Mouse (Mus musculus) heart, embryonic 16.5 days (tissue): ENCODE results near the gene Taf5l. TPM values are rescaled to one million over a fixed set of nuclear protein-coding genes. Genes with fewer than 3 reads are reported as not detected.

Source experiments
- ATAC-seq: fragments of 200-750 bp; cut with Nextera tagmentation; replicated peaks from 2 replicates; pipeline ENCODE4 v1.8.0; 2017; ENCODE audit warnings: moderate number of reproducible peaks; ENCODE audit not compliant: insufficient read depth, low FRiP score; ENCODE audit errors: extremely low read depth
- H3K27ac ChIP-seq: fragments of 300-500 bp; sonication (generic); 2 replicates; pipeline ENCODE4 v1.5.1; 2014; ENCODE audit warnings: mild to moderate bottlenecking, low read length, control low read depth, moderate library complexity
- H3K27me3 ChIP-seq: fragments of 300-500 bp; sonication (generic); 2 replicates; pipeline ENCODE4 v1.6.1; 2014; ENCODE audit warnings: low read length, mixed read lengths; ENCODE audit not compliant: control insufficient read depth, insufficient read depth
- H3K36me3 ChIP-seq: fragments of 300-500 bp; sonication (generic); 2 replicates; pipeline ENCODE4 v1.6.1; 2014; ENCODE audit not compliant: control insufficient read depth, insufficient read depth
- H3K4me1 ChIP-seq: fragments of 300-500 bp; sonication (generic); 2 replicates; pipeline ENCODE4 v1.6.1; 2014; ENCODE audit warnings: low read length, mixed read lengths; ENCODE audit not compliant: control insufficient read depth, insufficient read depth
- H3K4me2 ChIP-seq: fragments of 300-500 bp; sonication (generic); 2 replicates; pipeline ENCODE4 v1.6.1; 2014; ENCODE audit warnings: low read depth, mild to moderate bottlenecking, control low read depth, low read length
- H3K4me3 ChIP-seq: fragments of 300-500 bp; sonication (generic); 2 replicates; pipeline ENCODE4 v1.5.1; 2014; ENCODE audit warnings: mild to moderate bottlenecking, control low read depth, low read length
- H3K9ac ChIP-seq: fragments of 300-500 bp; sonication (generic); 2 replicates; pipeline ENCODE4 v1.6.1; 2014; ENCODE audit warnings: low read length, control low read depth
- H3K9me3 ChIP-seq: fragments of 300-500 bp; sonication (generic); replicated peaks from 2 replicates; pipeline ENCODE4 v1.6.1; 2016; ENCODE audit warnings: low read length; ENCODE audit not compliant: control insufficient read depth
- WGBS: fragments of 180-500 bp; shearing (Covaris S2); extraction: QIAGEN DNeasy Blood & Tissue Kit; methylation state at CpG from one replicate; pipeline ENCODE4 v1.1.7; 2014; 5-methylcytosine and 5-hydroxymethylcytosine counted together
- polyA plus RNA-seq: library from polyadenylated mRNA; unstranded; fragments of >200 nt; fragmentation: Nextera tagmentation; extraction: Ambion mirVana; gene quantifications from 2 replicates; pipeline ENCODE4 v1.2.1, GENCODE M21; 2015

The Taf5l gene
- polyA plus RNA-seq, 1 experiment from 2014 or later = 27.9 TPM

DNA sequence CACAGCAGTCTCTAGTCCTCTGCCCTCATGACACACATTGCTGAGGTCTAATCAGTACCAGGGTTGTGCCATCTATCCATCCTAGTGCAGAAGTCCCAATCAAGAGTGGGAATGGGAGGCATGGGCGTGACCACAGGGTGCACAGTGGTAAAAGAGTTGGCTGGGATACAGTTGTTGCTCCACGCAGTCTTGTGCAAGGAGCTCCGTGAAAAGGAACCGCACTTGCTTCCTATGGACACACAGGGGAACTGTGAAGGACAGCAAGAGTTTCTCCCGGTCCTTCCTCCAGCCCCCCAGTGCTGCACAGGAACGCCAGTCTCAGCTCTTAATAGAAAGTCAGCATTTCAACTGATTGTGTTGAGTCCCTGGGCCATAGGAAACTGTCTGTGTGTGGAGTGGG is 61.7 kb downstream of the Taf5l start:
- Histone ChIP-seq H3K9ac (no peak overlapping the region), H3K27ac (no peak overlapping the region), H3K9me3 (no peaks in the 10 kb centered on the region), H3K27me3 (no peaks in the 10 kb centered on the region), H3K4me2 (no peak overlapping the region), H3K4me1 (no peaks in the 10 kb centered on the region), H3K4me3 (no peak overlapping the region), H3K36me3 (peaks cover 34% of the 10 kb centered on the region)
- WGBS = 90% methylated on average over 6 of the region's 6 CpGs
- ATAC-seq = no peak

DNA sequence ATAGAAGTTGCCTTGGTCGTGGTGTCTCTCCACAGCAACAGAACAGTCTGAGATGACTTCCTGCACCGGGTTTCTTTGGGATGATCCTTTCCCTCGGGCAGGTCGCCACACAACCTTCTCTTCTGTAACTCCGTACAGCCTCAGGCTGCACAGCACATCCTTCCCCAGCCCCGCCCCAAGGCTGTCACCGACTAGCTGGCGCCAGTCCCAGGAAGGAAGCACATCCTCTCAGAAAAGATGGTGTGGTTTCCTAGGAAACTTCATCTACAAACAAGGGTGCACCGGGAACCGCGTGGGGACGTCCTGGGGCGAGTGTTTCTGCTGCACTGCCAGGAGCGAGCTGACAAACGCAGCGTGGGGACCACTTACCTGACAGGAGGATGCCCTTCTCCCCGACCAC is 63.1 kb downstream of the Taf5l start:
- Histone ChIP-seq H3K4me3 (no peak overlapping the region), H3K4me1 (no peaks in the 10 kb centered on the region), H3K4me2 (no peak overlapping the region), H3K36me3 (peaks cover 33% of the 10 kb centered on the region), H3K27me3 (no peaks in the 10 kb centered on the region), H3K9me3 (no peaks in the 10 kb centered on the region), H3K9ac (no peak overlapping the region), H3K27ac (no peak overlapping the region)
- 67% methylated on average over 17 of the region's 17 CpGs for WGBS
- ATAC-seq = no peak

DNA sequence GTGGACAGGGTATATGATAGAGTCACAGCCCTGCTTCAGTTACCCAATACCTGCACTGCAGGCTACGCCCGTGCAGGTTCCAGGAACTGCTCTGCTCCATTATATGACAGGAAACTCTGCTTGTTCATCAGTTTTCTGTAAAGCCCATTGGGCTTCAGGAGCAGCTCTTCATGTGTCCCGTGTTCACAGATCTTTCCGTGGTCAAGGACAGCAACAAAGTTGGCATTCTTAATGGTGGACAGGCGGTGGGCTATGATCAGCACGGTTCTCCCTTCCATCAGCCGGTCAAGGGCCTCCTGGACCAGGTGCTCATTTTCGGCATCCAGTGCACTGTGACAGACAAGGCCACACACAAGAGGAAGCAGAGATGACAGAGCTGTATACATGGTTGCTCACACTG is 67.0 kb downstream of the Taf5l start:
- no peak for ATAC-seq
- Histone ChIP-seq H3K9me3 (no peaks in the 10 kb centered on the region), H3K27ac (no peak overlapping the region), H3K9ac (no peak overlapping the region), H3K4me2 (no peak overlapping the region), H3K4me3 (no peak overlapping the region), H3K36me3 (peaks cover 30% of the 10 kb centered on the region), H3K27me3 (no peaks in the 10 kb centered on the region), H3K4me1 (peaks cover 5% of the 10 kb centered on the region)
- WGBS = 89% methylated on average over 8 of the region's 8 CpGs

DNA sequence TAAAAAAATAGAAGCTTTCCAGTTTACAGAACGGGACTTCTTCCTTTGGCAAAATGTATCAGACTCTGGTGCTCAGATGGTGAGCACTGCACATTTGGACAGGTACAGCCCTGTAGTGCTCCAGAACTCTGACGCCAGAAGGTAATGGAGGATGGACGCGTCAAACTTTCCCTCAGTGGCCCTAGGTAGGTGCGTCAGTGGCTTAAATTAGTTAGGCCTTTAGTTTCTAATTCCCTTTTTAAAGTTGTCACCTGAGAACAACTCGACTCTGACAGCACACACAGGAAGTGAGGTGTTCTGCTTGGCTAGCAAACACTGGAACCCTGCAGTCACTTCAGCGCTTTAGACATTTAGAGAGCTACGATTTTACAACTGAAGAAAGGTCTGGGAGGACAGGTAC is 67.5 kb downstream of the Taf5l start:
- Histone ChIP-seq H3K4me3 (no peak overlapping the region), H3K36me3 (peaks cover 28% of the 10 kb centered on the region), H3K27me3 (no peaks in the 10 kb centered on the region), H3K27ac (no peak overlapping the region), H3K9me3 (no peaks in the 10 kb centered on the region), H3K4me2 (no peak overlapping the region), H3K9ac (no peak overlapping the region), H3K4me1 (peaks cover 5% of the 10 kb centered on the region)
- WGBS = 87% methylated on average over 8 of the region's 8 CpGs
- ATAC-seq = no peak

DNA sequence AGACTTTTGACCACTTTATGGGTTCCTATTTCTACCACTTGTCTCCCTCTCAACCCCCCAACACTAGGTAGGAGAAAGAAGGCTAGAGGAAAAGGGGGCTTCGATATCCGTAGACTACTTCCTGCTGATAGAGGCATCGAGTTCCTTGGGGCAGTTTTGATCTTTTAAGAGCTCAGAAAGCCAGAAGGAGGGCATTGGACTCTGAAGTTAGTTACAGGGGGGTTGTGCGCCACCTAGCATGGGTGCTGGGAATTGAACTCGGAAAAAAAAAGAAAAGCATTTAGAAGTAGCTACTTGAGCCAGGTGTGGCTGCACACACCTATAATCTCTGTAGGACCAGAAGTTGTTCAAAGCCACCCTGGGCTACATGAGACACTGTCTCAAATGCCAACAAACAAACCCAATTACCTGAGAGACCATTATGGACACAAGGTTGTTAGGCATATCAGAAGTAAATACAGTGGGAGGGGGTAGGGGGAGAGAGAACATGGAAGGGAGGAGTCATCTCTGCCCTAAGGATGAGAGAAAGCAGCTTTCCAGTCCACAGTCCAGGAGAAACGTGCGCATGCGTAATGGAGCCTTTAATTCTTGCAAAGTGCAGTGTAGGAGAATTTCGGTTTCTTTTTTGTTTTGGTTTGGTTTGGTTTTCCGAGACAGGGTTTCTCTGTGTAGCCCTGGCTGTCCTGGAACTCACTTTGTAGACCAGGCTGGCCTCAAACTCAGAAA is 71.0 kb downstream of the Taf5l start:
- no peak for ATAC-seq
- WGBS = 31% methylated on average over 10 of the region's 10 CpGs
- peaks cover 11% of the 10 kb centered on the region for H3K4me1 ChIP-seq

DNA sequence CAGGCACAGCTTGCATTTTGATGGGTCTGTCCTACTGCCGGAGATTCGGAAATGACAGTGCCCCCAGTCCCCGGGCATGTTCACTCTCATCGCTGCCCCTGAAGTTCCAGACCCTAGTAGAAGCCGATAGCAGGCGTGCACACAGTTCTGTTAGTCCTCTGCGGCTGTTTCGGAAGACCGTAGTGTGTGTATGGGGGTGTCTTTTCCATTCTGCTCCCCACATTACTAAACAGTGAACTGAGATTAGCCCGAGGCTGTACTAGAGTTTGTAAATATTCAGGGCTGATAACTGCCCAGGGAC is 71.6 kb downstream of the Taf5l start:
- peak overlapping the region; percentile 100 for H3K4me3 ChIP-seq
- WGBS = 1% methylated on average over 10 of the region's 10 CpGs

More for the DNA sequence above, 71.0 kb downstream of the Taf5l start:
- H3K9me3 ChIP-seq = no peaks in the 10 kb centered on the region
- no peaks in the 10 kb centered on the region for H3K27me3 ChIP-seq
- H3K36me3 ChIP-seq = peaks cover 18% of the 10 kb centered on the region; the same call in 1 of the 2 replicates
- peak overlapping the region; percentile 91 for H3K27ac ChIP-seq
- H3K4me3 ChIP-seq = peak overlapping the region; percentile 100
- H3K9ac ChIP-seq = peak overlapping the region; percentile 98
- peak overlapping the region; percentile 79 for H3K4me2 ChIP-seq

DNA sequence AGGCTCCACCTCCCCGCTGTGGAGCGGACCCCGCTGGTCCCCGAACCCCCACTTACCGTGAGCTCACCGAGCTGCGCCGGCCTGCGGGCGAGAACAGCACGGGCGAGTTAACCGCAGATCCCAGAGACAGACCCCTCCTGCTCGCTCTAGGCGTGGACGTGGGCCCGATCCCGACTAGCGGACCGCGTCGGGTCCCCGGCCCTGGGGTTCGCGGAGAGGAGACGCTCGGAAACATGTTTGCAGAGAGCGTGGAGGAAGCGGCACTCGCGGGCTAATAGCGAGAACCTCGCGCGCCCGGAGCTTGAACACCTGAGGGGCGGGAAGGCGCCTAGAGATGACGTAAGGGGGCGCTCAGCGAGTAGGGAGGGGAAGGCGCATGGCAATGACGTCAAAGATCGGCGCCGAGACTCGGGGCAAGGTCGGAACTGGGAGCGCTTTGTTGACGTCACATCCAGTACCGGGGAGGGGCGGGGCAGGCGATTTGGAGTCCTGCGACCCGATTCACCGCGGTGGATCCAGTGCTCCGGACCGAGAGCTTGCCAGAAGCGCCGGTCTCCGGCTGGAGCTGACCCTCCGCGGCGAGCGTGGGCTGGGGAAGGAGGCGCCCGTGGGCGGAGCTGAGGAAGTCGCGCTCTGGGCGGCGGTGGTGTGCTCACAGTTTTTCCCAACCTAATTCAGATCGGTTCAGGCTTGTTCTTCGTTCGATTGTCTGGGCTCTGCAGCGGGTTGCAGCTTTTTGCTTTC is 72.1 kb downstream of the Taf5l start, which contains the start of gene Nup133:
Gene Nup133 (minus strand): TSS at position 324 of the 744 bp plus-strand sequence.
- ATAC-seq = peak; percentile 81
- peak within 1 kb of the TSS; percentile 100 for H3K4me3 ChIP-seq
- H3K9me3 ChIP-seq = no peaks in the 10 kb centered on the region
- H3K27me3 ChIP-seq = no peaks in the 10 kb centered on the region
- peak within 1 kb of the TSS; percentile 98 for H3K9ac ChIP-seq
- H3K27ac ChIP-seq = peak within 1 kb of the TSS; percentile 91
- under 1% methylated on average over 77 of the region's 77 CpGs for WGBS
- H3K4me1 ChIP-seq = peaks cover 11% of the 10 kb centered on the region
- H3K36me3 ChIP-seq = peaks cover 16% of the 10 kb centered on the region; the same call in 1 of the 2 replicates
- peak within 1 kb of the TSS; percentile 85 for H3K4me2 ChIP-seq

More for the DNA sequence above, 71.6 kb downstream of the Taf5l start:
- Histone ChIP-seq H3K27me3 (no peaks in the 10 kb centered on the region), H3K36me3 (peaks cover 16% of the 10 kb centered on the region; the same call in 1 of the 2 replicates), H3K4me1 (peaks cover 11% of the 10 kb centered on the region), H3K27ac (peak overlapping the region; percentile 91), H3K9me3 (no peaks in the 10 kb centered on the region), H3K4me2 (peak overlapping the region; percentile 79), H3K9ac (peak overlapping the region; percentile 98)
- ATAC-seq = 0 out of 2 replicates have a peak, but pooled peaks have one; percentile 21
